Mouse (Mus musculus): Measurements from ENCODE around the gene Tmem251.

DNA sequence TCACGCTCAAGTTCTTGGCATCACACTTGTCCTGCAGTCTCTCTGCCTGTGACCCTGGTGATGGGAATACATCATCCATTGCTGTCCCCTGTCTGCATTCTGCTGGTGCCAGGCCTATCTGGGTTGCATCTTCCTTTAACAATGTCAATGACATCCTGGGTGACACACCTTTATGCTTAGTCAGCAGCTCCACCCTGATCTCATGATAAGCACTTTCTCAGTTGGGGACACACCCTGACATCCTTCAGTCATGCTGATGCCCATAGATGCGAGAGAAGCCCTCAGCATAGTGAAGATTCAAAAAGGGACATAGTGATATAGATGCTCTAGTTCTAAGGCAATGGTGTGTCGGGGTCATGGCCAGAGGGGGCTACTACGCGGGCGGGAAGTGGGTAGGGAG is 18.4 kb upstream of the Tmem251 start:
- no peak for TF ChIP-seq CTCF (IDR thresholded peaks at IDR 0.05; ENCODE audit: borderline replicate concordance, control insufficient read depth, extremely low read depth, insufficient read depth, low read length, poor library complexity)
- TF ChIP-seq POLR2A (IDR thresholded peaks at IDR 0.05; ENCODE audit: control insufficient read depth, extremely low read depth, insufficient read depth, low read length, poor library complexity): no peak
